Mouse (Mus musculus): ENCODE results near the gene Foxp1. TPM values are rescaled to one million over a fixed set of nuclear protein-coding genes. Genes with fewer than 3 reads are reported as not detected.

Foxp1 gene
- polyA plus RNA-seq, 2 experiments = 7.9 to 10.6 TPM

DNA sequence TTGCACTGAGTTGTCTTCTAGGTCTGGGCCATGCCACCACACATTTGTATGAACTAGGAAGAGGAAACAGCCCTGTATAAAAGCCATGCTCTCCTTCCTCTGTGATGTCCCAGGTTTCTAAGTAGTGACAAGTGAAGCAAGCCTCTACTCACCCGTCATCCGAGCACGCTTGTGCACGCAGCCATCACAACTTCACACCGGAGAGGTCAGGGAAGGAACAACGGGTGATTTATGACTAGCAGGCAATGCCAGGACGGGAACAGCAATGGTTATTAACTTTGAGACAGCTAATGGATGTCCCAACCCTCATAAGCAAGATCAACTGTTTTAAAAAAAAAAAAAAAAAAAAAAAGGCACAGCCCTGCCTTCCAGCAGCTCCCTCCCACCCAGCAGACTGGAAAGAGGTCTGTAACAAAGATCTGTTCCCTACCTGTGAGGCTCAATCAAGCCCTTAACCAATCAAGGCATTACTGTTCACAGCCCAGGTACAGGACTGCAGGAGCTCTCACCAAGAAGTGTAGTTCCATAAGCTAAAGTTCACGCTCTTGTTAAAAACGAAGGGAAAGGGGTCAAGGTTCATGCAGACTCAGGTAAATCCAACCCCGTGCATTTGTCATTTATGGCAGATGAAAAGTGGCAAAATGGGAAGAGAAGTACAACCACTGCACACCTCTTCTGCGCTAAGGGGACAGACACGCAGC, 53.2 kb downstream of the Foxp1 start:
- H3K9me3 ChIP-seq (ENCODE audit: control insufficient read depth, low read length) = no peaks in the 10 kb centered on the region
- H3K36me3 ChIP-seq (replicated peaks; ENCODE audit: control insufficient read depth, insufficient read depth, low read depth) = no peaks in the 10 kb centered on the region
- TF ChIP-seq CTCF (IDR thresholded peaks at IDR 0.05; ENCODE audit: low read depth) = no peak
- no peak for TF ChIP-seq EP300 (IDR thresholded peaks at IDR 0.05; ENCODE audit: low read depth)
- H3K4me2 ChIP-seq (ENCODE audit: low read depth) = no peak overlapping the region
- DNase-seq (ENCODE audit: low read depth in 3 of 3, low spot score in 3 of 3) (no peak), ATAC-seq (ENCODE audit: insufficient read depth) (no peak)
- H3K4me1 ChIP-seq (replicated peaks; ENCODE audit: control insufficient read depth in 2 of 2, insufficient read depth in 2 of 2, low read length in 1 of 2) = peaks cover 0 to 3% of the 10 kb centered on the region in 2 experiments; a peak in 1 of 4 replicates
- no peaks in the 10 kb centered on the region for H3K27me3 ChIP-seq (ENCODE audit: control insufficient read depth, insufficient read depth, low read length)
- 70% methylated on average over 12 of the region's 12 CpGs for WGBS (ENCODE audit: insufficient replicate concordance)
- no peak overlapping the region for H3K27ac ChIP-seq
- H3K4me3 ChIP-seq (ENCODE audit: insufficient read depth in 1 of 2, low read depth in 2 of 2, low read length in 2 of 2) = no peak overlapping the region
- no peak overlapping the region for H3K9ac ChIP-seq (replicated peaks)

DNA sequence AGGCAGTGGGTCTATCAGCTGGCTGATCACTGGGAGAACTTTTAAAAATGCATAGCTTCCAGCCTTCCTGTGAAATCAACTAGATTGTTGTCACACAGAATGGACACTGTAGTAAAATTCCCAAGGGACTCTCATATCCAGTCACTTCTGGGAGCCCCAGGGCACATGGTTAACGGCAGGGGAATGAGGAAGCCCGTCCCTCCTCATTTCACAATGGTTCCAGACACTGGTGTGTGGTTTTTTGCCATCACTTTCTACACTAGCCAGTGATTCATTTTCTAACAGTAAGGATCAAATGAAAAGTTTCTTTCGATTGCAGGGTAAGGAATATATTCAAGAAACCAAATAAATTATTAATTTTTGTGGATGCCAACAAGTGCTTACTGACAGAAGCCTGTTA, 54.7 kb downstream of the Foxp1 start:
- Histone ChIP-seq H3K27ac (no peak overlapping the region), H3K9ac (replicated peaks) (no peak overlapping the region), H3K4me3 (ENCODE audit: insufficient read depth in 1 of 2, low read depth in 2 of 2, low read length in 2 of 2) (no peak overlapping the region), H3K9me3 (ENCODE audit: control insufficient read depth, low read length) (no peaks in the 10 kb centered on the region), H3K4me2 (ENCODE audit: low read depth) (no peak overlapping the region), H3K27me3 (ENCODE audit: control insufficient read depth, insufficient read depth, low read length) (no peaks in the 10 kb centered on the region), H3K4me1 (replicated peaks; ENCODE audit: control insufficient read depth in 2 of 2, insufficient read depth in 2 of 2, low read length in 1 of 2) (peaks cover 0 to 3% of the 10 kb centered on the region in 2 experiments; a peak in 1 of 4 replicates), H3K36me3 (replicated peaks; ENCODE audit: control insufficient read depth, insufficient read depth, low read depth) (no peaks in the 10 kb centered on the region)
- WGBS (ENCODE audit: insufficient replicate concordance) = 56% methylated on average over 3 of the region's 3 CpGs
- DNase-seq (ENCODE audit: low read depth in 3 of 3, low spot score in 3 of 3) (no peak), ATAC-seq (ENCODE audit: insufficient read depth) (no peak)
- TF ChIP-seq EP300 (IDR thresholded peaks at IDR 0.05; ENCODE audit: low read depth) (no peak), CTCF (IDR thresholded peaks at IDR 0.05; ENCODE audit: low read depth) (no peak)

GRCm38 (mm10) chr6:99467109-99467508, 55.4 kb downstream of the Foxp1 start:
- H3K27me3 ChIP-seq (ENCODE audit: control insufficient read depth, insufficient read depth, low read length) = no peaks in the 10 kb centered on the region
- H3K9ac ChIP-seq (replicated peaks) = no peak overlapping the region
- ATAC-seq (ENCODE audit: insufficient read depth) (no peak), DNase-seq (ENCODE audit: low read depth in 3 of 3, low spot score in 3 of 3) (no peak)
- H3K4me3 ChIP-seq (ENCODE audit: insufficient read depth in 1 of 2, low read depth in 2 of 2, low read length in 2 of 2) = no peak overlapping the region
- TF ChIP-seq EP300 (IDR thresholded peaks at IDR 0.05; ENCODE audit: low read depth) (no peak), CTCF (IDR thresholded peaks at IDR 0.05; ENCODE audit: low read depth) (no peak)
- WGBS (ENCODE audit: insufficient replicate concordance) = 61% methylated on average over 8 of the region's 8 CpGs
- no peak overlapping the region for H3K4me2 ChIP-seq (ENCODE audit: low read depth)
- no peaks in the 10 kb centered on the region for H3K36me3 ChIP-seq (replicated peaks; ENCODE audit: control insufficient read depth, insufficient read depth, low read depth)
- no peak overlapping the region for H3K27ac ChIP-seq
- H3K4me1 ChIP-seq (replicated peaks; ENCODE audit: control insufficient read depth in 2 of 2, insufficient read depth in 2 of 2, low read length in 1 of 2) = peaks cover 0 to 3% of the 10 kb centered on the region in 2 experiments; a peak in 1 of 4 replicates
- no peaks in the 10 kb centered on the region for H3K9me3 ChIP-seq (ENCODE audit: control insufficient read depth, low read length)

- Histone ChIP-seq H3K9me3 (ENCODE audit: control insufficient read depth, low read length) (no peaks in the 10 kb centered on the region), H3K36me3 (replicated peaks; ENCODE audit: control insufficient read depth, insufficient read depth, low read depth) (no peaks in the 10 kb centered on the region), H3K9ac (replicated peaks) (no peak overlapping the region), H3K27ac (no peak overlapping the region), H3K4me2 (ENCODE audit: low read depth) (no peak overlapping the region), H3K4me1 (replicated peaks; ENCODE audit: control insufficient read depth in 2 of 2, insufficient read depth in 2 of 2, low read length in 1 of 2) (peaks cover 0 to 3% of the 10 kb centered on the region in 2 experiments; a peak in 1 of 4 replicates), H3K27me3 (ENCODE audit: control insufficient read depth, insufficient read depth, low read length) (no peaks in the 10 kb centered on the region), H3K4me3 (ENCODE audit: insufficient read depth in 1 of 2, low read depth in 2 of 2, low read length in 2 of 2) (no peak overlapping the region)
- TF ChIP-seq CTCF (IDR thresholded peaks at IDR 0.05; ENCODE audit: low read depth) = no peak
- TF ChIP-seq EP300 (IDR thresholded peaks at IDR 0.05; ENCODE audit: low read depth) = no peak
- no peak for ATAC-seq (ENCODE audit: insufficient read depth)
- 76% methylated on average over 8 of the region's 8 CpGs for WGBS (ENCODE audit: insufficient replicate concordance)
- no peak for DNase-seq (ENCODE audit: low read depth in 3 of 3, low spot score in 3 of 3)
Measured at GRCm38 (mm10) chr6:99466354-99466753, 56.2 kb downstream of the Foxp1 start.

DNA sequence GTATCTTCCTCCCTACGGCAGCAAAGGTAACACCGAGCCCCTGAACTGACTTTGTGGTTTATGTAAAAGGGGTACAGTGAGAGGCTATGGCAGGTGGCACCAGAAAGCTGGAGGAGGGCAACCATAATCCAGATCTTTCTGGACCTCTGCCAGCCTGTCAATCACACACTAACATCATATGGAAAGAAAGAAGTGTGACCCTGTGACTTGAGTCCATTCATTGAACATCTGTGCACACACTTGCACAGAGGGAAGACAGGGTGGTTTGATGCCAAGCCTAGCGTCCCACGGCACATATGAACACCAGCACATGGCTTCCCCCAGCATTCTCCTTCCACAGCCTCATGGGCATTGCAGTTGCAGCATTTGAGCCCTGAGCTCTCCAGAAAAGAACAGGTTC, 58.1 kb downstream of the Foxp1 start:
- TF ChIP-seq CTCF (IDR thresholded peaks at IDR 0.05; ENCODE audit: low read depth) = no peak
- no peak for TF ChIP-seq EP300 (IDR thresholded peaks at IDR 0.05; ENCODE audit: low read depth)
- no peak for DNase-seq (ENCODE audit: low read depth in 3 of 3, low spot score in 3 of 3)
- no peak overlapping the region for H3K27ac ChIP-seq
- peaks cover 0 to under 1% of the 10 kb centered on the region in 2 experiments; a peak in 1 of 4 replicates for H3K4me1 ChIP-seq (replicated peaks; ENCODE audit: control insufficient read depth in 2 of 2, insufficient read depth in 2 of 2, low read length in 1 of 2)
- no peak overlapping the region for H3K9ac ChIP-seq (replicated peaks)
- H3K4me3 ChIP-seq (ENCODE audit: insufficient read depth in 1 of 2, low read depth in 2 of 2, low read length in 2 of 2) = no peak overlapping the region
- no peak for ATAC-seq (ENCODE audit: insufficient read depth)
- 77% methylated on average over 4 of the region's 4 CpGs for WGBS (ENCODE audit: insufficient replicate concordance)
- no peaks in the 10 kb centered on the region for H3K36me3 ChIP-seq (replicated peaks; ENCODE audit: control insufficient read depth, insufficient read depth, low read depth)
- H3K9me3 ChIP-seq (ENCODE audit: control insufficient read depth, low read length) = no peaks in the 10 kb centered on the region
- no peak overlapping the region for H3K4me2 ChIP-seq (ENCODE audit: low read depth)
- H3K27me3 ChIP-seq (ENCODE audit: control insufficient read depth, insufficient read depth, low read length) = no peaks in the 10 kb centered on the region
